Mouse (Mus musculus) liver, embryonic 11.5 days (tissue): Measurements from ENCODE around the gene Borcs7. TPM values are rescaled to one million over a fixed set of nuclear protein-coding genes. Genes with fewer than 3 reads are reported as not detected.
A peak's percentile ranks its signal among the peaks of the same experiment; 100 is the strongest.

Experiments used
- ATAC-seq: fragments of 200-750 bp; cut with Nextera tagmentation; replicated peaks from 2 replicates; pipeline ENCODE4 v1.8.0; 2017; ENCODE audit warnings: moderate number of reproducible peaks, mild to moderate bottlenecking, moderate TSS enrichment, moderate library complexity; ENCODE audit not compliant: low FRiP score
- DNase-seq: peaks from one replicate; pipeline ENCODE4 v3.0.0-alpha.2; 2017; ENCODE audit warnings: low spot score
- H3K27ac ChIP-seq: fragments of 300-500 bp; sonication (generic); 2 replicates; pipeline ENCODE4 v1.5.1; 2014; ENCODE audit warnings: mild to moderate bottlenecking, low read depth, low read length, control low read depth
- H3K27me3 ChIP-seq: fragments of 300-500 bp; sonication (generic); replicated peaks from 2 replicates; pipeline ENCODE4 v1.6.1; 2014; ENCODE audit warnings: low read length, mixed read lengths; ENCODE audit not compliant: control insufficient read depth, insufficient read depth
- H3K36me3 ChIP-seq: fragments of 300-500 bp; sonication (generic); 2 replicates; pipeline ENCODE4 v1.6.1; 2014; ENCODE audit warnings: mild to moderate bottlenecking, low read length, moderate library complexity, mixed read lengths; ENCODE audit not compliant: control insufficient read depth, insufficient read depth
- H3K4me1 ChIP-seq: fragments of 300-500 bp; sonication (generic); replicated peaks from 2 replicates; pipeline ENCODE4 v1.6.1; 2014; ENCODE audit warnings: low read length, mixed read lengths; ENCODE audit not compliant: control insufficient read depth, insufficient read depth
- H3K4me2 ChIP-seq: fragments of 300-500 bp; sonication (generic); 2 replicates; pipeline ENCODE4 v1.6.1; 2014; ENCODE audit warnings: mild to moderate bottlenecking, control low read depth, moderate library complexity
- H3K4me3 ChIP-seq: fragments of 300-500 bp; sonication (generic); 2 replicates; pipeline ENCODE4 v1.5.1; 2014; ENCODE audit warnings: low read depth, low read length, control low read depth
- H3K9ac ChIP-seq: fragments of 300-500 bp; sonication (generic); 2 replicates; pipeline ENCODE4 v1.6.1; 2014; ENCODE audit warnings: low read depth, low read length, control low read depth
- H3K9me3 ChIP-seq: fragments of 300-500 bp; sonication (generic); 2 replicates; pipeline ENCODE4 v1.6.1; 2016; ENCODE audit warnings: low read length, inconsistent platforms, mixed read lengths; ENCODE audit not compliant: control insufficient read depth
- WGBS: fragments of 180-500 bp; shearing (Covaris S2); extraction: QIAGEN DNeasy Blood & Tissue Kit; methylation state at CpG from one replicate; pipeline ENCODE4 v1.1.7; 2014; 5-methylcytosine and 5-hydroxymethylcytosine counted together
- polyA plus RNA-seq: library from polyadenylated mRNA; unstranded; fragments of >200 nt; fragmentation: Nextera tagmentation; extraction: Ambion mirVana; gene quantifications from 2 replicates; pipeline ENCODE4 v1.2.1, GENCODE M21; 2014

Gene Borcs7
- polyA plus RNA-seq, 1 experiment from 2014 or later: 13.8 TPM

DNA sequence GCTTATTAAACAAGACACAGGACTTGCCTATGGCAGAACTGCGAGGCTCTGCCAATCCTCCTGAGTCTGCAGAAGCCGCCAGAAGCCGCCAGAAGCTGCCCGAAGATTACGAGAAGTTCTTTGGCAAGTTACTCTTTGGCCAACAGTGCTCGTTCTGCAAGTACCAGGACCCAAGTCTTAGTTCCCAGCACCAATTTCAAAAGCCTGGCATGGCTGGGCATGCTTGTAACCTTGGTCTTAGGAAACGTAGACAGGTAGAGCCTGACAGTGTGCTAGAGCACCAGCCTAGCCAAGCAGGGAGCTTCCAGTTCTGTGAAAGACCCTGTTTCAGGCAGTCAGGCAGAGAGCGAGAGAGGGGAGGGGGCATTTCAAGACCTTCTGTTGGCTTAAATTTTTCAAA, 6.8 kb downstream of the Borcs7 start:
- no peak overlapping the region for H3K4me2 ChIP-seq
- no peaks in the 10 kb centered on the region; the same call in 1 of the 2 replicates for H3K4me1 ChIP-seq
- no peak overlapping the region for H3K4me3 ChIP-seq
- H3K27me3 ChIP-seq: no peaks in the 10 kb centered on the region
- no peak overlapping the region for H3K9ac ChIP-seq
- no peaks in the 10 kb centered on the region for H3K9me3 ChIP-seq
- no peak for ATAC-seq
- no peaks in the 10 kb centered on the region for H3K36me3 ChIP-seq
- H3K27ac ChIP-seq: no peak overlapping the region
- WGBS: 89% methylated on average over 8 of the region's 8 CpGs
- no peak for DNase-seq

DNA sequence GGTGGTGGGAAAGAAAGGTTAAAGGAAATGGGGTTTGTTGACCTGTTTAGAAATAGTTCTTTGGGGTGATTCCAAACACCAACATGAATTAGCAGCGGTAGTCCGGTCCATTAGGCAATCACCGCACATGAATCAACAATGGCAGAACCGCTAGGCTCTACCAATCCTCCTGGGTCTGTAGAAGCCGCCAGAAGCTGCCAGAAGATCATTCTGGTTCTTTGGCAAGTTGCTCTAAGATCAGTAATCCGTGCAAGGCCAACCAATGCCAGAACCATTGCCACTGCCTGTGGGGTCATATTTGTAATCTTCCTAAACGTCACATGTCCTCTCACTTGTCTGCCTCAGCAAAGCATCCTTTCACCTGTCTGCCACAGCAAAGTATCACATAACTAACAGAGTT, 7.2 kb downstream of the Borcs7 start:
- ATAC-seq: no peak
- no peaks in the 10 kb centered on the region for H3K9me3 ChIP-seq
- H3K4me3 ChIP-seq: no peak overlapping the region
- no peak for DNase-seq
- no peaks in the 10 kb centered on the region for H3K36me3 ChIP-seq
- 95% methylated on average over 7 of the region's 7 CpGs for WGBS
- no peaks in the 10 kb centered on the region; the same call in 1 of the 2 replicates for H3K4me1 ChIP-seq
- no peaks in the 10 kb centered on the region for H3K27me3 ChIP-seq
- no peak overlapping the region for H3K4me2 ChIP-seq
- no peak overlapping the region for H3K27ac ChIP-seq
- no peak overlapping the region for H3K9ac ChIP-seq

DNA sequence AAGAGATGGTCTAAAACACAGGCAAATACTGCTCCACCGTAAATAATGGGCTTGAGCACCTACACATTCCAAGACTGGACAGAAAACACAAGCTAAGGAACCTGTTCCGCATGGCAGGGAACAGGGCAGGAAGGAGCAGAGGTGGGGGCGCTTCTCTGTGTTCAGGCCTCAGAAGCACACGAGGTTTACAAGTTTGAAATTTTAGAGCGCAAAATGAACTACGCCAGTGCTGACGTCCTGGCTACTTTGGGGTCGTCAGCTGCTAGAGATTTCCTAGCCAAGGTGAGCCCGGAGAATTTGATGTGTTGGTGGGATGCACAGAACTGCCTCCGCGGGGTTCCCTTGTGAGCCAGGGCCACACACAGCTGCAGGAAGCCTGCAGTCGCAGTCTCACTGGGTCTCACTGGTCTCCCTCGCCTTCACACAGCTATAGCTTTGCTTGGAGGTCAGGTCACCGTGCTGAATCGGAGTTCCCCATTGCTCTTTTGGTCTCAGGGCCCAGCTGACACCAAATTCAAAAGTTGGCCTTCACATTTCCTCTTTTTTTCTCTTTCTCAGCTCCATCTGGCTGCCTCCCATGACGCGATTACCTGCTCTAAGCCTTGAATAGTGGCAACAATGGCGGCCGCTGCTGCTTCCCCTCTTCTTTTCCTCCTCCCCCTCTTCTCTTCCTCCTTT, 8.3 kb downstream of the Borcs7 start:
- WGBS: 56% methylated on average over 19 of the region's 19 CpGs
- H3K4me2 ChIP-seq: no peak overlapping the region; the same call in 1 of the 2 replicates
- DNase-seq: no peak
- H3K9me3 ChIP-seq: no peaks in the 10 kb centered on the region
- no peak overlapping the region for H3K9ac ChIP-seq
- no peaks in the 10 kb centered on the region for H3K36me3 ChIP-seq
- H3K4me1 ChIP-seq: no peaks in the 10 kb centered on the region; the same call in 1 of the 2 replicates
- no peak for ATAC-seq
- no peak overlapping the region for H3K4me3 ChIP-seq
- H3K27me3 ChIP-seq: no peaks in the 10 kb centered on the region
- no peak overlapping the region for H3K27ac ChIP-seq

DNA sequence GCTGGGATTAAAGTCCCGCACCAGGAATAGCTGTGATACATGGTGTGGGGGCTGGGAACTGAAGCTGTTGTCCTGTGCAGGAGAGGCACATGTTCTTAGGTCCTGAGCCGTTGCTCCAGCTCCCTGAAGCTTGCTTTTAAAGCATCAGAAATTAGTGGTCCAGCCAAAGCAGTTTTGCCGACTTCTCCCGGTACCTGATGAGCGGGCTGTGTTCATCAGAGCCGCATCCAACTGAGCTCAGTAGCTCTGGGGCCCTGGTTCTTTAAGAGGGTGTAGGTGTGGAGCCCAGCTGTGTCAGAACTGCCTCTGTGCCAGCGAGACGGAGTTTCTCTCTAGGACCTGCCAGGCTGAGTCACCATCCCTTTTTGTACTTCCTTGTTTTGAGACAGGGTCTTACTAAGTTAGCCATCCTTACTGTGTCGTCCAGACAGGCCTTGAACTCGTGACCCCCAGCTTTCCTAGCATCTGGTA, 9.3 kb downstream of the Borcs7 start:
- Histone ChIP-seq H3K9me3 (no peaks in the 10 kb centered on the region), H3K27me3 (0 out of 2 replicates have a peak, but pooled peaks cover 3% of the 10 kb centered on the region), H3K27ac (no peak overlapping the region; the same call in 1 of the 2 replicates), H3K4me2 (no peak overlapping the region), H3K4me3 (no peak overlapping the region), H3K4me1 (no peaks in the 10 kb centered on the region; the same call in 1 of the 2 replicates), H3K36me3 (no peaks in the 10 kb centered on the region), H3K9ac (no peak overlapping the region; the same call in 1 of the 2 replicates)
- DNase-seq (no peak), ATAC-seq (no peak)
- WGBS: 61% methylated on average over 10 of the region's 10 CpGs

DNA sequence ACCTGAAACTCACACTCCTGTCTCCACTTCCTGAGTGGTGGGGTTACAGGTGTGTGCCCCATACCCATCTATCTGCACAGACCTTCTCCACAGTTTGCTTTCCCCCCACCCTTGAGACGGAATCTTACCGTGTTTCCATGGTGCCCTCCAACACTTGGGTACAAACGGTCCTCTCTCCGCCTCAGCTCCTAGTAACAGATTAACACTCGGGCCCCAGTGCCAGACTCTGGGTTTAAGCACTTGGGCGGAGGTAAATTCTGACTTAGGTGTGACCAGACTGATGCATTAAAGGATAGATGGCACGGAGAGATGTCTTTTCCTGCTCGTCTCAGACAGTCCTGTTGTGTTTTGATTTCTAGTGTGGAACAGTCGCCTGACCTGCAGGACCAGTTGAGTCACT, 11.4 kb downstream of the Borcs7 start:
- Histone ChIP-seq H3K9ac (no peak overlapping the region), H3K9me3 (no peaks in the 10 kb centered on the region), H3K27me3 (peaks cover 3% of the 10 kb centered on the region; the same call in 1 of the 2 replicates), H3K4me3 (no peak overlapping the region), H3K4me1 (peaks cover 7% of the 10 kb centered on the region), H3K27ac (no peak overlapping the region), H3K4me2 (no peak overlapping the region), H3K36me3 (no peaks in the 10 kb centered on the region)
- WGBS: 80% methylated on average over 9 of the region's 9 CpGs
- ATAC-seq (no peak), DNase-seq (no peak)

DNA sequence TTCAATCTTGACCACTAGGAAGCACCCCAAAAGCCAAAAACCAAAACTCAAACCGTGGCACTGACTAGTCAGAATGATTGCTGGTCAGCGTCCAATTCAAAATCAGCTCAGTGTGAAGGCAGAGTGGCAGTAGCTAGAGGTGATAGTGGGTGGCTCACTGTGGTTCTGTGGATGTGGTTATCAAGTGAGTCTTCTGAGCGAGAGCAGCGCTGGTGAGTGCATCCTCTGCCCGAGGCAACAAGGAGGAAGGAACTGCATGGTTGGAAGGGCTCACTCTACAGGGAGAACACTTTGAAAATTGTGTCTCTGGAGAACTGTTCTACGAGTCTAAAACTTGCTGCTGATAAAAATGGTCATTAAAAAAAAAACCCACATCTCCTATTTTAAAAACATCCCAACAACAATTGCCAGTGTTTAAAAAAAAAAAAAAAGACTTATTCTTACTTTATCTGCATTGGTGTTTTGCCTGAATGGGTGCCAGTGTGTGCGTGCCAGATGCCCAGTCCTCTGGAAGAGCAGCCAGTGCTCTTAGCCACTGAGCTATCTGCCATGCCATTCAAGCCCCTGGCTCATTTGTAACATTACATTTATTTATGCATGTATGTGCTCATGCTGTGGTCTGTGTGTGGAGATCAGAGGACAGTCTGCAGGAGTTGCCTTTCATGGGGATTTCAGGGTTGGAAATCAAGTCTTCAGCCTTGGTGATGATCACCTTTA, 16.2 kb downstream of the Borcs7 start:
- H3K9ac ChIP-seq: no peak overlapping the region
- peaks cover 23% of the 10 kb centered on the region for H3K4me1 ChIP-seq
- no peaks in the 10 kb centered on the region for H3K9me3 ChIP-seq
- H3K27ac ChIP-seq: no peak overlapping the region
- H3K27me3 ChIP-seq: peaks cover 3% of the 10 kb centered on the region; the same call in 1 of the 2 replicates
- 36% methylated on average over 7 of the region's 7 CpGs for WGBS
- no peaks in the 10 kb centered on the region for H3K36me3 ChIP-seq
- peak overlapping the region; percentile 17; the same call in 1 of the 2 replicates for H3K4me2 ChIP-seq
- H3K4me3 ChIP-seq: no peak overlapping the region
- DNase-seq (no peak), ATAC-seq (no peak)

DNA sequence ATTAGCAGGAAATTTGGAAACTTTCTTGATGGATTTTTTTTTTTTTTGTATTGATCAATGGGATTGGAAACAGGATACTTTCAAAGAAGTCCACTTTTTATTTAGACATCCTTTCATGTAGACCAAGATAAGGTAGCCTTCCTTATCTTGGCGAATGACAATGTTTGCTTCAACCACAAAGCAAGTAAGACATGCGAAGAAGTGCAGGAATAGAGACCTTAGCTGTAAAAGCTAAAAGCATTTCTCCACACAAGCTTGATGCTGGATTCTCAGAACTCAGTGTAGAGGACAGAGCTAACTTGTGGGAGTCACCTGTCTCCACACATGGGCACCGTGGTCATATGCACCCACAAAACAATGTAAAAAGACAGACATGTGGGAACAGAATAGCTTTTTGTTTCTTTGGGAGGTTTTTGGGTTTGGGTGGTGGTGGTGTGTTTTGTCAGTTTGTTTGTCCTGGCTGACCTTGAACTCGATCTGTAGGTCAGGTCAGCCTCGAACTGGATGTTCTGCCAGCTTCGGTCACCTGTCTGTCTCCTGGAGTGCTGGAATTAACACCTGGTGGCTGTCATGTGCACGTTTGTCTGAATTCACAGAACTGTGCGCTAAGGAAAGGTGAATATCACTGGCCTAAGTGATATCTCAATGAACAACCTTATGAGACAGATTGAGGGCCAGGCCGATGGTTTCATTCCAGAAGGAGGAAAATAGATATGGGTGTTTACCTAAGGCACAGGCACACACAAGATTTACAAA, 17.0 kb downstream of the Borcs7 start:
- Histone ChIP-seq H3K36me3 (no peaks in the 10 kb centered on the region), H3K9ac (peak overlapping the region; percentile 65)

DNA sequence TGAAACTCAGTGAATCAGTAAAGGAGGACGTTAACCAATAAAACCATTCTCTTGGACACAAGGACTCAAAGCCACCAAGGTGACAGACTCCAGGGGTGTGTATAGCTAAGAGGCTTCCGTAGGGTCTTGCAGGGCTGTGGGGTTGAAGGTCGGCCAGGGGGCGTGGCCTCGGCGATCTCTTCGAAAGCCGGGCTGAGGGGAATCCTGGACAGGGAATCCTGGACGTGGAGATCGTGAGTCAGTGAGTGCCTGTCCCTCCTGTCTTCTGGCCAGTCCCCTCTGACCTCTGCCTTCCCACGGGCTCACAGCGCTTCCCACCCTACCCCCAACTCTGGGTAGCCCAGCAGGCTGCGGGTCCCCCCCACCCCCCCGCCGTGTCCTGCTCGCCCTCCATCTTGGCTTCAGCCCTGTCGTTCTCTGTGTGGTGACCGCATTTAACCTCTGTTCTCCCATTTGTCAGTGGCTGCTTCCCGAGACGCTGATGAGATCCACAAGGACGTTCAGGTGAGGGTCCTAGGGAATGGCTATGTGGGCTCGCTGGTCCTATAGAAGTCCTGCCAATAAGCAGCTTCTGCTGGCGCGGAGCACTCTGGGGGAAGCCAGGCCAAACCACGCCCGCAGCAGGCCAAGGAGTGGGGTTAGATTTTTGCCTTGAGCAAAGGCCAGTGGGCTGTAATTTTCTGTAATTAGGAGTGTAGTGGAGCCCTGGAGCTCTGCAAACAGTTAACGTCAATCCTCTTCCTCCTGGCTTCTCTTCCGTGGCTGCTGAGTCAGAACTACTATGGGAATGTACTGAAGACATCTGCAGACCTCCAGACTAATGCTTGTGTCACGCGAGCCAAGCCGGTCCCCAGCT, 17.8 kb downstream of the Borcs7 start, which contains the start of gene As3mt:
As3mt (plus strand) TSS at position 163 of the 856 bp plus-strand sequence.
- H3K9me3 ChIP-seq: no peaks in the 10 kb centered on the region
- peak within 1 kb of the TSS; percentile 65 for H3K9ac ChIP-seq
- peak within 1 kb of the TSS; percentile 67 for H3K4me2 ChIP-seq
- H3K27ac ChIP-seq: peak within 1 kb of the TSS; percentile 22; the same call in 1 of the 2 replicates
- H3K27me3 ChIP-seq: peaks cover 3% of the 10 kb centered on the region; the same call in 1 of the 2 replicates
- ATAC-seq: peak; percentile 70
- peak; percentile 76 for DNase-seq
- 8% methylated on average over 31 of the region's 31 CpGs for WGBS
- H3K4me1 ChIP-seq: peaks cover 23% of the 10 kb centered on the region
- H3K4me3 ChIP-seq: peak within 1 kb of the TSS; percentile 55
- no peaks in the 10 kb centered on the region for H3K36me3 ChIP-seq

More for the DNA sequence above, 17.0 kb downstream of the Borcs7 start:
- no peak for DNase-seq
- 56% methylated on average over 9 of the region's 9 CpGs for WGBS
- H3K4me1 ChIP-seq: peaks cover 23% of the 10 kb centered on the region
- no peaks in the 10 kb centered on the region for H3K9me3 ChIP-seq
- H3K4me2 ChIP-seq: peak overlapping the region; percentile 67
- ATAC-seq: no peak
- no peak overlapping the region for H3K27ac ChIP-seq
- peak overlapping the region; percentile 55 for H3K4me3 ChIP-seq
- H3K27me3 ChIP-seq: peaks cover 3% of the 10 kb centered on the region; the same call in 1 of the 2 replicates
